Comparison of ENCODE assay signal across 7 mouse cellular contexts in genomic region chr19:8871267-8872186, GRCm38 (mm10). TPM values are rescaled to one million over a fixed set of nuclear protein-coding genes. Genes with fewer than 3 reads are reported as not detected.
A peak's percentile ranks its signal among the peaks of the same experiment; 100 is the strongest.
DNase-seq lines count a peak whose midpoint lies in the region; ATAC-seq lines count a peak whose summit lies in the region.

Gene Ubxn1, plus strand, starts transcription at chr19:8871496.

- WGBS in embryonic facial prominence, embryonic 12.5 days = under 1% methylated on average over 58 of the region's 59 CpGs
- under 1% methylated on average over 59 of the region's 59 CpGs for WGBS in limb, embryonic 11.5 days
- WGBS in midbrain, embryonic 14.5 days = under 1% methylated on average over 59 of the region's 59 CpGs

- H3K4me3 ChIP-seq in embryonic facial prominence, embryonic 12.5 days = peak within 1 kb of the TSS; percentile 98
- peak within 1 kb of the TSS; percentile 74 for H3K4me3 ChIP-seq in limb, embryonic 11.5 days (ENCODE audit: low read depth, low read length)
- H3K4me3 ChIP-seq in midbrain, embryonic 14.5 days (replicated peaks; ENCODE audit: low read depth, low read length) = peak within 1 kb of the TSS; percentile 95

- peaks cover 7% of the 10 kb centered on the region for H3K4me1 ChIP-seq in embryonic facial prominence, embryonic 12.5 days
- peaks cover 5% of the 10 kb centered on the region; the same call in 1 of the 2 replicates for H3K4me1 ChIP-seq in limb, embryonic 11.5 days (ENCODE audit: control insufficient read depth, insufficient read depth, low read length)
- peaks cover 8% of the 10 kb centered on the region for H3K4me1 ChIP-seq in midbrain, embryonic 14.5 days (ENCODE audit: control insufficient read depth, insufficient read depth, low read length)

- H3K27ac ChIP-seq in embryonic facial prominence, embryonic 12.5 days = peak within 1 kb of the TSS; percentile 84
- H3K27ac ChIP-seq in limb, embryonic 11.5 days (replicated peaks; ENCODE audit: low read depth, low read length) = no peak within 1 kb of the TSS; the same call in 1 of the 2 replicates
- peak within 1 kb of the TSS; percentile 77 for H3K27ac ChIP-seq in midbrain, embryonic 14.5 days (replicated peaks; ENCODE audit: low read depth, low read length)

- H3K36me3 ChIP-seq in embryonic facial prominence, embryonic 12.5 days = peaks cover 34% of the 10 kb centered on the region
- H3K36me3 ChIP-seq in limb, embryonic 11.5 days (ENCODE audit: control insufficient read depth, insufficient read depth, low read length) = peaks cover 8% of the 10 kb centered on the region
- peaks cover 32% of the 10 kb centered on the region for H3K36me3 ChIP-seq in midbrain, embryonic 14.5 days (ENCODE audit: control insufficient read depth, insufficient read depth, low read length)

- no peaks in the 10 kb centered on the region for H3K9me3 ChIP-seq in embryonic facial prominence, embryonic 12.5 days
- H3K9me3 ChIP-seq in limb, embryonic 11.5 days (ENCODE audit: control insufficient read depth, low read length) = no peaks in the 10 kb centered on the region
- H3K9me3 ChIP-seq in midbrain, embryonic 14.5 days (ENCODE audit: control insufficient read depth, low read length) = no peaks in the 10 kb centered on the region

- peak within 1 kb of the TSS; percentile 88 for H3K4me2 ChIP-seq in embryonic facial prominence, embryonic 12.5 days (replicated peaks)
- H3K4me2 ChIP-seq in limb, embryonic 11.5 days (ENCODE audit: low read depth, severe bottlenecking) = peak within 1 kb of the TSS; percentile 55
- H3K4me2 ChIP-seq in midbrain, embryonic 14.5 days (ENCODE audit: low read length) = peak within 1 kb of the TSS; percentile 84

- no peaks in the 10 kb centered on the region for H3K27me3 ChIP-seq in embryonic facial prominence, embryonic 12.5 days
- no peaks in the 10 kb centered on the region for H3K27me3 ChIP-seq in limb, embryonic 11.5 days (ENCODE audit: control insufficient read depth, insufficient read depth, low read length)
- H3K27me3 ChIP-seq in midbrain, embryonic 14.5 days (ENCODE audit: control insufficient read depth, insufficient read depth, low read length) = no peaks in the 10 kb centered on the region

- peak within 1 kb of the TSS; percentile 98 for H3K9ac ChIP-seq in embryonic facial prominence, embryonic 12.5 days
- H3K9ac ChIP-seq in limb, embryonic 11.5 days (ENCODE audit: low read length) = peak within 1 kb of the TSS; percentile 78
- peak within 1 kb of the TSS; percentile 93 for H3K9ac ChIP-seq in midbrain, embryonic 14.5 days (replicated peaks; ENCODE audit: low read length)

- peak; percentile 95 for DNase-seq in adrenal gland, postnatal 25 days
- peak; percentile 100 for DNase-seq in heart, adult 11 months
- peak; percentile 98 for DNase-seq in kidney, adult 18-20 months
- peak; percentile 95 for DNase-seq in limb, embryonic 11.5 days (ENCODE audit: low spot score)
- peak; percentile 96 for DNase-seq in midbrain, embryonic 14.5 days
- DNase-seq in spleen, adult 18-20 months = peak; percentile 92 to 93

- ATAC-seq in embryonic facial prominence, embryonic 12.5 days (ENCODE audit: insufficient number of reproducible peaks, insufficient read depth, low FRiP score, low TSS enrichment) = peak; percentile 95
- peak; percentile 95 for ATAC-seq in limb, embryonic 11.5 days (ENCODE audit: insufficient number of reproducible peaks, low FRiP score, low TSS enrichment, low read depth)
- ATAC-seq in midbrain, embryonic 14.5 days (ENCODE audit: low FRiP score, low TSS enrichment) = peak; percentile 97

RNA-seq across cellular contexts. Expression of gene Ubxn1, which starts in this region (rescaled TPM):
- total RNA-seq in adrenal gland, postnatal 25 days (2021) = 206 and 217 TPM in 2 replicates
- polyA plus RNA-seq in embryonic facial prominence, embryonic 12.5 days (2016; fragmentation: Nextera tagmentation; extraction: Ambion mirVana) = 179 and 189 TPM in 2 replicates
- 186 and 196 TPM in 2 replicates for polyA plus RNA-seq in limb, embryonic 11.5 days (2014; fragmentation: Nextera tagmentation; extraction: Ambion mirVana)
- 139 and 154 TPM in 2 replicates for polyA plus RNA-seq in midbrain, embryonic 14.5 days (2014; fragmentation: Nextera tagmentation; extraction: Ambion mirVana)
